Mouse (Mus musculus): ENCODE results near the gene Gm10663. TPM values are rescaled to one million over a fixed set of nuclear protein-coding genes. Genes with fewer than 3 reads are reported as not detected.

Gene Gm10663
- polyA plus RNA-seq, 1 experiment from 2014 or later = not detected

- Histone ChIP-seq H3K36me3 (ENCODE audit: control insufficient read depth, insufficient read depth, low read length) (no peaks in the 10 kb centered on the region), H3K27ac (ENCODE audit: low read length) (no peak overlapping the region), H3K4me2 (ENCODE audit: low read depth, low read length) (no peak overlapping the region), H3K9me3 (ENCODE audit: control insufficient read depth, low read length) (no peaks in the 10 kb centered on the region), H3K4me1 (replicated peaks; ENCODE audit: control insufficient read depth, insufficient read depth, low read length) (no peaks in the 10 kb centered on the region), H3K4me3 (ENCODE audit: low read length) (no peak overlapping the region), H3K27me3 (ENCODE audit: control insufficient read depth, insufficient read depth, low read depth, low read length) (no peaks in the 10 kb centered on the region), H3K9ac (ENCODE audit: low read length) (no peak overlapping the region)
- no peak for ATAC-seq (ENCODE audit: low read depth)
- 43% methylated on average over 10 of the region's 10 CpGs for WGBS
Observed at GRCm38 (mm10) chr8:65067694-65068472, 7.0 kb upstream of the Gm10663 start.

- no peak overlapping the region for H3K4me2 ChIP-seq (ENCODE audit: low read depth, low read length)
- ATAC-seq (ENCODE audit: low read depth) = no peak
- 83% methylated on average over 4 of the region's 4 CpGs for WGBS
Observed at GRCm38 (mm10) chr8:65068473-65068819, 6.4 kb upstream of the Gm10663 start.

GRCm38 (mm10) chr8:65070996-65071395 is 3.8 kb upstream of the Gm10663 start:
- Histone ChIP-seq H3K9me3 (ENCODE audit: control insufficient read depth, low read length) (no peaks in the 10 kb centered on the region), H3K27me3 (ENCODE audit: control insufficient read depth, insufficient read depth, low read depth, low read length) (no peaks in the 10 kb centered on the region), H3K4me2 (ENCODE audit: low read depth, low read length) (no peak overlapping the region), H3K4me1 (replicated peaks; ENCODE audit: control insufficient read depth, insufficient read depth, low read length) (no peaks in the 10 kb centered on the region), H3K27ac (ENCODE audit: low read length) (no peak overlapping the region), H3K4me3 (ENCODE audit: low read length) (no peak overlapping the region), H3K9ac (ENCODE audit: low read length) (no peak overlapping the region), H3K36me3 (ENCODE audit: control insufficient read depth, insufficient read depth, low read length) (no peaks in the 10 kb centered on the region)
- no peak for ATAC-seq (ENCODE audit: low read depth)
- 60% methylated on average over 4 of the region's 4 CpGs for WGBS

More at GRCm38 (mm10) chr8:65068473-65068819, 6.4 kb upstream of the Gm10663 start:
- Histone ChIP-seq H3K27ac (ENCODE audit: low read length) (no peak overlapping the region), H3K9me3 (ENCODE audit: control insufficient read depth, low read length) (no peaks in the 10 kb centered on the region), H3K4me3 (ENCODE audit: low read length) (no peak overlapping the region), H3K4me1 (replicated peaks; ENCODE audit: control insufficient read depth, insufficient read depth, low read length) (no peaks in the 10 kb centered on the region), H3K36me3 (ENCODE audit: control insufficient read depth, insufficient read depth, low read length) (no peaks in the 10 kb centered on the region), H3K9ac (ENCODE audit: low read length) (no peak overlapping the region), H3K27me3 (ENCODE audit: control insufficient read depth, insufficient read depth, low read depth, low read length) (no peaks in the 10 kb centered on the region)

GRCm38 (mm10) chr8:65080731-65081130 is 5.9 kb downstream of the Gm10663 start:
- WGBS = 55% methylated on average over 9 of the region's 9 CpGs
- H3K36me3 ChIP-seq (ENCODE audit: control insufficient read depth, insufficient read depth, low read length) = no peaks in the 10 kb centered on the region
- no peak overlapping the region for H3K27ac ChIP-seq (ENCODE audit: low read length)
- H3K27me3 ChIP-seq (ENCODE audit: control insufficient read depth, insufficient read depth, low read depth, low read length) = no peaks in the 10 kb centered on the region
- no peaks in the 10 kb centered on the region for H3K9me3 ChIP-seq (ENCODE audit: control insufficient read depth, low read length)
- no peak overlapping the region for H3K4me3 ChIP-seq (ENCODE audit: low read length)
- ATAC-seq (ENCODE audit: low read depth) = no peak
- H3K9ac ChIP-seq (ENCODE audit: low read length) = no peak overlapping the region
- no peak overlapping the region for H3K4me2 ChIP-seq (ENCODE audit: low read depth, low read length)
- no peaks in the 10 kb centered on the region for H3K4me1 ChIP-seq (replicated peaks; ENCODE audit: control insufficient read depth, insufficient read depth, low read length)

GRCm38 (mm10) chr8:65085680-65086079 is 10.8 kb downstream of the Gm10663 start:
- 68% methylated on average over 2 of the region's 2 CpGs for WGBS
- H3K4me2 ChIP-seq (ENCODE audit: low read depth, low read length) = no peak overlapping the region
- H3K9me3 ChIP-seq (ENCODE audit: control insufficient read depth, low read length) = no peaks in the 10 kb centered on the region
- H3K27me3 ChIP-seq (ENCODE audit: control insufficient read depth, insufficient read depth, low read depth, low read length) = no peaks in the 10 kb centered on the region
- H3K9ac ChIP-seq (ENCODE audit: low read length) = no peak overlapping the region
- no peak overlapping the region for H3K4me3 ChIP-seq (ENCODE audit: low read length)
- no peak for ATAC-seq (ENCODE audit: low read depth)
- H3K27ac ChIP-seq (ENCODE audit: low read length) = no peak overlapping the region
- H3K4me1 ChIP-seq (replicated peaks; ENCODE audit: control insufficient read depth, insufficient read depth, low read length) = no peaks in the 10 kb centered on the region
- H3K36me3 ChIP-seq (ENCODE audit: control insufficient read depth, insufficient read depth, low read length) = no peaks in the 10 kb centered on the region

- Histone ChIP-seq H3K9ac (ENCODE audit: low read length) (no peak overlapping the region), H3K9me3 (ENCODE audit: control insufficient read depth, low read length) (no peaks in the 10 kb centered on the region), H3K4me3 (ENCODE audit: low read length) (no peak overlapping the region), H3K4me2 (ENCODE audit: low read depth, low read length) (no peak overlapping the region), H3K4me1 (replicated peaks; ENCODE audit: control insufficient read depth, insufficient read depth, low read length) (no peaks in the 10 kb centered on the region), H3K27ac (ENCODE audit: low read length) (no peak overlapping the region), H3K36me3 (ENCODE audit: control insufficient read depth, insufficient read depth, low read length) (no peaks in the 10 kb centered on the region), H3K27me3 (ENCODE audit: control insufficient read depth, insufficient read depth, low read depth, low read length) (no peaks in the 10 kb centered on the region)
- WGBS = 48% methylated on average over 8 of the region's 8 CpGs
- no peak for ATAC-seq (ENCODE audit: low read depth)
Observed at GRCm38 (mm10) chr8:65087711-65088110, 12.9 kb downstream of the Gm10663 start.

- Histone ChIP-seq H3K4me2 (ENCODE audit: low read depth, low read length) (no peak overlapping the region), H3K36me3 (ENCODE audit: control insufficient read depth, insufficient read depth, low read length) (no peaks in the 10 kb centered on the region), H3K9ac (ENCODE audit: low read length) (no peak overlapping the region), H3K4me3 (ENCODE audit: low read length) (no peak overlapping the region), H3K27me3 (ENCODE audit: control insufficient read depth, insufficient read depth, low read depth, low read length) (no peaks in the 10 kb centered on the region), H3K27ac (ENCODE audit: low read length) (no peak overlapping the region), H3K9me3 (ENCODE audit: control insufficient read depth, low read length) (no peaks in the 10 kb centered on the region), H3K4me1 (replicated peaks; ENCODE audit: control insufficient read depth, insufficient read depth, low read length) (no peaks in the 10 kb centered on the region)
- 90% methylated on average over 12 of the region's 12 CpGs for WGBS
- ATAC-seq (ENCODE audit: low read depth) = no peak
Observed at GRCm38 (mm10) chr8:65088120-65088519, 13.3 kb downstream of the Gm10663 start.

- H3K4me2 ChIP-seq (ENCODE audit: low read depth, low read length) = no peak overlapping the region
- H3K27ac ChIP-seq (ENCODE audit: low read length) = no peak overlapping the region
- no peaks in the 10 kb centered on the region for H3K9me3 ChIP-seq (ENCODE audit: control insufficient read depth, low read length)
- H3K4me1 ChIP-seq (replicated peaks; ENCODE audit: control insufficient read depth, insufficient read depth, low read length) = no peaks in the 10 kb centered on the region
- no peak overlapping the region for H3K4me3 ChIP-seq (ENCODE audit: low read length)
- 63% methylated on average over 7 of the region's 7 CpGs for WGBS
- ATAC-seq (ENCODE audit: low read depth) = no peak
- no peaks in the 10 kb centered on the region for H3K36me3 ChIP-seq (ENCODE audit: control insufficient read depth, insufficient read depth, low read length)
- no peaks in the 10 kb centered on the region for H3K27me3 ChIP-seq (ENCODE audit: control insufficient read depth, insufficient read depth, low read depth, low read length)
- H3K9ac ChIP-seq (ENCODE audit: low read length) = no peak overlapping the region
Observed at GRCm38 (mm10) chr8:65089781-65090180, 14.9 kb downstream of the Gm10663 start.

- H3K4me2 ChIP-seq (ENCODE audit: low read depth, low read length) = no peak overlapping the region
- WGBS = 27% methylated on average over 7 of the region's 7 CpGs
- no peak overlapping the region for H3K9ac ChIP-seq (ENCODE audit: low read length)
- no peaks in the 10 kb centered on the region for H3K4me1 ChIP-seq (replicated peaks; ENCODE audit: control insufficient read depth, insufficient read depth, low read length)
- H3K27ac ChIP-seq (ENCODE audit: low read length) = no peak overlapping the region
- no peaks in the 10 kb centered on the region for H3K36me3 ChIP-seq (ENCODE audit: control insufficient read depth, insufficient read depth, low read length)
- no peak for ATAC-seq (ENCODE audit: low read depth)
- no peaks in the 10 kb centered on the region for H3K27me3 ChIP-seq (ENCODE audit: control insufficient read depth, insufficient read depth, low read depth, low read length)
- no peak overlapping the region for H3K4me3 ChIP-seq (ENCODE audit: low read length)
- no peaks in the 10 kb centered on the region for H3K9me3 ChIP-seq (ENCODE audit: control insufficient read depth, low read length)
Observed at GRCm38 (mm10) chr8:65097760-65098415, 23.1 kb downstream of the Gm10663 start.
